Mouse (Mus musculus) G1E (cell line): ENCODE results near the gene Rpl11. TPM values are rescaled to one million over a fixed set of nuclear protein-coding genes. Genes with fewer than 3 reads are reported as not detected.
"Not testable (repeated sequence)": the region's sequence is repeated elsewhere in the genome, so short reads cannot be mapped to it uniquely, and the experiment has no call there.

Experiments
- ATAC-seq: 2 replicates; pipeline ENCODE4 v1.8.0; 2016; ENCODE audit warnings: mild to moderate bottlenecking; ENCODE audit not compliant: insufficient number of reproducible peaks, poor library complexity, low FRiP score, severe bottlenecking; ENCODE audit errors: extremely low read depth
- DNase-seq: peaks from one replicate; pipeline ENCODE4 v3.0.0; 2012; ENCODE audit warnings: low spot score
- H3K27me3 ChIP-seq: 2 replicates; pipeline ENCODE4 v1.6.1; 2012; ENCODE audit warnings: mild to moderate bottlenecking, low read length, inconsistent platforms; ENCODE audit not compliant: insufficient read depth
- H3K36me3 ChIP-seq: replicated peaks from 2 replicates; pipeline ENCODE3; 2012; ENCODE audit warnings: mild to moderate bottlenecking, inconsistent platforms
- H3K4me1 ChIP-seq: 2 replicates; pipeline ENCODE4 v1.6.1; 2012; ENCODE audit warnings: low read depth, low read length, inconsistent platforms, mixed read lengths; ENCODE audit not compliant: insufficient read depth
- H3K4me3 ChIP-seq: 2 replicates; pipeline ENCODE4 v1.5.1; 2012; ENCODE audit warnings: low read depth, mild to moderate bottlenecking, inconsistent platforms, low read length, moderate library complexity, mixed read lengths
- H3K9me3 ChIP-seq: replicated peaks from 2 replicates; pipeline ENCODE4 v1.6.1; 2012; ENCODE audit warnings: inconsistent platforms
- CTCF ChIP-seq: IDR thresholded peaks from 2 replicates; pipeline ENCODE4 v1.5.1; 2012; ENCODE audit warnings: low read depth, low read length, inconsistent platforms, mixed read lengths
- GATA1 ChIP-seq: IDR thresholded peaks from 2 replicates; pipeline ENCODE4 v1.6.1; 2012; ENCODE audit warnings: borderline replicate concordance, low read length, inconsistent platforms, mixed read lengths
- GATA2 ChIP-seq: IDR thresholded peaks from 2 replicates; pipeline ENCODE4 v1.6.1; 2012; ENCODE audit warnings: low read depth, low read length, inconsistent platforms, borderline replicate concordance
- POLR2AphosphoS5 ChIP-seq: IDR thresholded peaks from 2 replicates; pipeline ENCODE4 v1.6.1; 2012; ENCODE audit warnings: low read depth, low read length, inconsistent platforms; ENCODE audit not compliant: insufficient replicate concordance
- TAL1 ChIP-seq: conservative IDR thresholded peaks from 2 replicates; pipeline ENCODE4 v1.6.1; 2012; ENCODE audit warnings: low read depth, low read length, inconsistent platforms, mixed read lengths
- polyA plus RNA-seq: library from polyadenylated mRNA; stranded (reverse); fragments of >175 nt; gene quantifications from 2 replicates; pipeline ENCODE4 v1.2.3, GENCODE M21; 2012
- total RNA-seq, 2 experiments: library from RNA; stranded (forward) in 1 of 2; stranded (reverse) in 1 of 2; fragments of 200-1000 nt in 1 of 2; fragments of >200 nt in 1 of 2; fragmentation: Nextera tagmentation in 1 of 2; gene quantifications; 2 replicates each; pipeline ENCODE4 v1.2.3; 2014 to 2017

Rpl11 gene
- total and polyA plus RNA-seq, 3 experiments = 563 to 1,685 (median 1,598) TPM

GRCm38 (mm10) chr4:136076776-136077538 lies 23.7 kb upstream of the Rpl11 start:
- H3K9me3 ChIP-seq = no peaks in the 10 kb centered on the region
- no peak for TF ChIP-seq GATA2
- no peak for TF ChIP-seq POLR2AphosphoS5
- TF ChIP-seq TAL1 = no peak
- TF ChIP-seq CTCF = no peak
- TF ChIP-seq GATA1 = no peak
- ATAC-seq (no peak), DNase-seq (no peak)
- H3K27me3 ChIP-seq = peaks cover 56% of the 10 kb centered on the region
- H3K4me3 ChIP-seq = no peak overlapping the region
- H3K4me1 ChIP-seq = no peaks in the 10 kb centered on the region
- H3K36me3 ChIP-seq = no peaks in the 10 kb centered on the region

DNA sequence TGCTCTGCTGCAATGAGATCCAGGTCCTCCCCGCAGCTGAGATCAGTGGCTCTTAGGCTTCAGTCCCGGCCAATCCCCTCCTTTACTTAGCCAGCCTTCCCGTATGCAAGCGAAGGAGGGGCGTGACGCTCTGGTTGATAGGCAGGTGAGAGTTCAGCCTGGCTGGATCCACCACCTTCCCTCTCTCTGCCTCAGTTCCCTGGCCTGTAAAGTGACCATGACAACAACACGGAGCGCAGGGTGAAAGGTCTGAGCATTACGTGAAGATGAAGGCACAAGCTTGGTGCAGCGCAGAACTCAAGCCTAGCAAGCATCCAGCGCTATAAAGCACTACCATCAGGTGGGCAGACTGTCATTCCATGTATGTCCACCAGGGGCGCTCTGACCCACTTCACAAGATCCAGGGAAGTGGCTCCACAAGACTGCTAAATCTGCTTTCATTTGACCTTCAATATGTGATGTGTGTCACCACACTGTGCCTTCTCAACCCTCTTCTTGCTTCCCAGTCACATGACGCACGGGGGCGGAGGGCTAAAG lies 18.0 kb upstream of the Rpl11 start:
- no peak overlapping the region for H3K4me3 ChIP-seq
- DNase-seq (peak; percentile 45), ATAC-seq (no peak)
- TF ChIP-seq CTCF (peak; percentile 99), GATA1 (no peak), GATA2 (no peak)
- peaks cover 38% of the 10 kb centered on the region for H3K4me1 ChIP-seq
- peaks cover 34% of the 10 kb centered on the region for H3K27me3 ChIP-seq
- no peaks in the 10 kb centered on the region for H3K36me3 ChIP-seq
- no peaks in the 10 kb centered on the region for H3K9me3 ChIP-seq

DNA sequence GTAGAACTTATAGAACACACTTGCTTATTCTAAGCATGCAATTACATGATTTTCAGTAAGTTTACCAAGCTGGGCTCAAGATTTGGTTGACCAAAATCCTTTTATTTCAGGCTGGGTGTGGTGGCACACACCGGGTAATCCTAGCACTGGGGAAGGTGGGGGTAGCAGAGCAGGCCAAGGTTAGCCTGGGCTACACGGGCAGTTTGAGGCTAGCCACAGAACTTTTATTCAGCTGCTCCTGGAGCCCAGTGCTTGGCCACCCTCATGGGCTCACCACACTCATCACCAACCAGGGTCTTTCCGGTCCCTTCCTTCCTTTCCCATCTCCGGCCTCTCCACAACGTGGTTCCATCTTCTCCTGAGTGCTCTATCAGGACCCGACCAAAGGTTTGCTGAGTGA lies 17.4 kb upstream of the Rpl11 start:
- Histone ChIP-seq H3K9me3 (no peaks in the 10 kb centered on the region), H3K4me1 (peaks cover 39% of the 10 kb centered on the region), H3K4me3 (no peak overlapping the region), H3K36me3 (no peaks in the 10 kb centered on the region), H3K27me3 (peaks cover 32% of the 10 kb centered on the region)
- no peak for TF ChIP-seq GATA2
- no peak for TF ChIP-seq GATA1
- no peak for TF ChIP-seq CTCF
- no peak for TF ChIP-seq POLR2AphosphoS5
- TF ChIP-seq TAL1 = no peak
- ATAC-seq (no peak), DNase-seq (no peak)

DNA sequence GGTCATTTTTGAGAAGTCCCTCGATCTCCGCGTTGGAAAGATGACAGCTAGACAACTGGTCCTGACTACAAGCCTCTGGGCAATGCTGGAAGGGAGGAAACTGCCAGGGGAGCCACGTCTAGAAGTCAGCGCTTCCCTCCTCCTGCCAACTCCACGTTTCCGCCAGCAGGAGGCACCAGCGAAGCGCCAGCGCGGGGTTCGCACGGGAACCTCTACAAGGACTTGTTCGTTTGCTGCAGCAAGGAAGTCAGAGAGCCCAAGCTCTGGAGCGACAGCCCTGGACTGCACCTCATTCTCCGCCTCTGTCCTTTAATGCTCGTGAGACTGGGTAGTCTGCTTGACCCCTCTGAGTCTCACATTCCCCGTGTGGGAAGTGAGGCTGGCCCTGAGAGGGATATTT lies 16.7 kb upstream of the Rpl11 start:
- H3K9me3 ChIP-seq = no peaks in the 10 kb centered on the region
- DNase-seq = no peak
- H3K4me3 ChIP-seq = no peak overlapping the region
- H3K4me1 ChIP-seq = peaks cover 39% of the 10 kb centered on the region
- no peaks in the 10 kb centered on the region for H3K36me3 ChIP-seq
- TF ChIP-seq POLR2AphosphoS5 (no peak), GATA1 (no peak), TAL1 (no peak), GATA2 (no peak), CTCF (no peak)
- no peak for ATAC-seq
- peaks cover 32% of the 10 kb centered on the region for H3K27me3 ChIP-seq

GRCm38 (mm10) chr4:136069313-136069712 lies 16.1 kb upstream of the Rpl11 start:
- peak overlapping the region; percentile 42; the same call in 1 of the 2 replicates for H3K4me3 ChIP-seq
- TF ChIP-seq GATA1 (no peak), TAL1 (peak; percentile 71), POLR2AphosphoS5 (no peak), CTCF (no peak), GATA2 (no peak)
- H3K36me3 ChIP-seq = no peaks in the 10 kb centered on the region
- peaks cover 39% of the 10 kb centered on the region for H3K4me1 ChIP-seq
- DNase-seq = peak; percentile 34
- ATAC-seq = peak; percentile 81
- peaks cover 33% of the 10 kb centered on the region for H3K27me3 ChIP-seq
- no peaks in the 10 kb centered on the region for H3K9me3 ChIP-seq

DNA sequence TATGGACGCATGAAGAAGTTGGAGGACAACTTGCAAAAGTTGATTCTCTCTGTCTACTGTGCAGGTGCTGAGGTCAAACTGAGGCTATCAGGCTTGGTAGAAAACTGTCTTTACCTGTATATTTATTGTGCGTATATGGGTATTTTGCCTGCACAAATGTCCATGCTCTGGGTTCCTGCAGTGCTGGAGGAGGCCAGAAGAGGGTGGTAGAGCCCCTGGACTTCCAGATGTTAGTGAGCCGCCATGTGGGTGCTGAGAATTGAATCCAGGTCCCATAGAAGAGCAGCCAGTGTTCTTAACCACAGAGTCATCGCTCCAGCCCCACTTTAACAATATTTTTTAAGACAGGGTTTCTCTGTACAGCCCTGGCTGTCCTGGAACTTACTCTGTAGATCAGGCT lies 9.9 kb upstream of the Rpl11 start:
- Histone ChIP-seq H3K27me3 (peaks cover 31% of the 10 kb centered on the region), H3K4me3 (no peak overlapping the region), H3K9me3 (no peaks in the 10 kb centered on the region), H3K36me3 (no peaks in the 10 kb centered on the region), H3K4me1 (peaks cover 12% of the 10 kb centered on the region)
- no peak for DNase-seq
- TF ChIP-seq GATA1 = no peak
- no peak for ATAC-seq

GRCm38 (mm10) chr4:136059800-136060488 lies 6.7 kb upstream of the Rpl11 start:
- peaks cover 41% of the 10 kb centered on the region for H3K27me3 ChIP-seq
- ATAC-seq, H3K4me3 ChIP-seq, H3K36me3 ChIP-seq, H3K9me3 ChIP-seq, H3K4me1 ChIP-seq: not testable (repeated sequence)
- DNase-seq = peak; percentile 30
